Mouse (Mus musculus) midbrain, embryonic 15.5 days (tissue): Measurements from ENCODE around the gene Rit1. TPM values are rescaled to one million over a fixed set of nuclear protein-coding genes. Genes with fewer than 3 reads are reported as not detected.

Experiments used
- ATAC-seq: fragments of 200-750 bp; cut with Nextera tagmentation; replicated peaks from 2 replicates; pipeline ENCODE4 v1.8.0; 2017; ENCODE audit warnings: moderate TSS enrichment
- H3K27ac ChIP-seq: fragments of 300-500 bp; sonication (generic); 2 replicates; pipeline ENCODE4 v1.5.1; 2015; ENCODE audit warnings: mild to moderate bottlenecking, inconsistent platforms
- H3K27me3 ChIP-seq: fragments of 300-500 bp; sonication (generic); replicated peaks from 2 replicates; pipeline ENCODE4 v1.6.1; 2015; ENCODE audit warnings: inconsistent platforms
- H3K36me3 ChIP-seq: fragments of 300-500 bp; sonication (generic); replicated peaks from 2 replicates; pipeline ENCODE4 v1.6.1; 2015; ENCODE audit warnings: inconsistent platforms
- H3K4me1 ChIP-seq: fragments of 300-500 bp; sonication (generic); 2 replicates; pipeline ENCODE4 v1.6.1; 2015; ENCODE audit warnings: inconsistent platforms
- H3K4me2 ChIP-seq: fragments of 300-500 bp; sonication (generic); 2 replicates; pipeline ENCODE4 v1.6.1; 2015; ENCODE audit warnings: inconsistent platforms, mild to moderate bottlenecking, moderate library complexity
- H3K4me3 ChIP-seq: fragments of 300-500 bp; sonication (generic); 2 replicates; pipeline ENCODE4 v1.5.1; 2015; ENCODE audit warnings: mild to moderate bottlenecking, inconsistent platforms
- H3K9ac ChIP-seq: fragments of 300-500 bp; sonication (generic); 2 replicates; pipeline ENCODE4 v1.6.1; 2015; ENCODE audit warnings: mild to moderate bottlenecking, inconsistent platforms
- H3K9me3 ChIP-seq: fragments of 300-500 bp; sonication (generic); 2 replicates; pipeline ENCODE4 v1.6.1; 2016; ENCODE audit warnings: inconsistent platforms
- WGBS: fragments of 180-500 bp; shearing (Covaris S2); methylation state at CpG from one replicate; pipeline ENCODE4 v1.1.7; 2015; ENCODE audit warnings: mixed read lengths; 5-methylcytosine and 5-hydroxymethylcytosine counted together
- polyA plus RNA-seq: library from polyadenylated mRNA; unstranded; fragments of >200 nt; fragmentation: Nextera tagmentation; extraction: Ambion mirVana; gene quantifications from 2 replicates; pipeline ENCODE4 v1.2.1, GENCODE M21; 2015

The Rit1 gene
- 62.0 and 64.0 TPM in 2 replicates for polyA plus RNA-seq

- 3% methylated on average over 27 of the region's 27 CpGs for WGBS
Observed at GRCm38 (mm10) chr3:88716399-88717197, at the start of gene Rit1. TSS of gene Rit1 (plus strand) at chr3:88716838.

GRCm38 (mm10) chr3:88677399-88677798, 39.2 kb upstream of the Rit1 start:
- H3K27ac ChIP-seq: no peak overlapping the region
- H3K9me3 ChIP-seq: no peaks in the 10 kb centered on the region
- H3K27me3 ChIP-seq: no peaks in the 10 kb centered on the region
- H3K36me3 ChIP-seq: no peaks in the 10 kb centered on the region
- H3K4me2 ChIP-seq: peak overlapping the region; percentile 66
- peak; percentile 54; the same call in 1 of the 2 replicates for ATAC-seq
- peak overlapping the region; percentile 30 for H3K4me3 ChIP-seq
- H3K9ac ChIP-seq: peak overlapping the region; percentile 49; the same call in 1 of the 2 replicates
- peaks cover 4% of the 10 kb centered on the region for H3K4me1 ChIP-seq
- WGBS: 10% methylated on average over 11 of the region's 11 CpGs

More at GRCm38 (mm10) chr3:88716399-88717197, at the start of gene Rit1:
- peak within 1 kb of the TSS; percentile 96 for H3K4me2 ChIP-seq
- no peaks in the 10 kb centered on the region for H3K9me3 ChIP-seq
- peak within 1 kb of the TSS; percentile 53 for H3K4me3 ChIP-seq
- H3K27me3 ChIP-seq: no peaks in the 10 kb centered on the region
- peaks cover 22% of the 10 kb centered on the region for H3K4me1 ChIP-seq
- ATAC-seq: peak; percentile 96
- H3K27ac ChIP-seq: peak within 1 kb of the TSS; percentile 31
- peak within 1 kb of the TSS; percentile 70 for H3K9ac ChIP-seq
- H3K36me3 ChIP-seq: peaks cover 24% of the 10 kb centered on the region

- 95% methylated on average over 2 of the region's 2 CpGs for WGBS
- Histone ChIP-seq H3K4me3 (no peak overlapping the region), H3K4me2 (no peak overlapping the region), H3K27ac (no peak overlapping the region), H3K27me3 (no peaks in the 10 kb centered on the region), H3K4me1 (peaks cover 25% of the 10 kb centered on the region), H3K9me3 (no peaks in the 10 kb centered on the region), H3K36me3 (0 out of 2 replicates have a peak, but pooled peaks cover 2% of the 10 kb centered on the region), H3K9ac (no peak overlapping the region)
- no peak for ATAC-seq
Observed at GRCm38 (mm10) chr3:88683814-88684213, 32.8 kb upstream of the Rit1 start.

GRCm38 (mm10) chr3:88684236-88684979, 32.2 kb upstream of the Rit1 start:
- Histone ChIP-seq H3K4me3 (peak overlapping the region; percentile 79), H3K4me2 (peak overlapping the region; percentile 55), H3K27me3 (no peaks in the 10 kb centered on the region), H3K27ac (peak overlapping the region; percentile 82; the same call in 1 of the 2 replicates), H3K4me1 (peaks cover 25% of the 10 kb centered on the region), H3K9me3 (no peaks in the 10 kb centered on the region), H3K36me3 (peaks cover 5% of the 10 kb centered on the region; the same call in 1 of the 2 replicates), H3K9ac (no peak overlapping the region)
- 58% methylated on average over 8 of the region's 8 CpGs for WGBS
- ATAC-seq: no peak

- Histone ChIP-seq H3K4me2 (peak within 1 kb of the TSS; percentile 80), H3K4me1 (peaks cover 25% of the 10 kb centered on the region), H3K4me3 (peak within 1 kb of the TSS; percentile 79), H3K36me3 (peaks cover 11% of the 10 kb centered on the region), H3K27ac (peak within 1 kb of the TSS; percentile 95), H3K9ac (peak within 1 kb of the TSS; percentile 84), H3K27me3 (no peaks in the 10 kb centered on the region), H3K9me3 (no peaks in the 10 kb centered on the region)
- peak; percentile 99 for ATAC-seq
- WGBS: 1% methylated on average over 47 of the region's 47 CpGs
Observed at GRCm38 (mm10) chr3:88684980-88685941, 31.4 kb upstream of the Rit1 start, which contains the start of gene Khdc4. TSS of gene Khdc4 (plus strand) at chr3:88685803.

GRCm38 (mm10) chr3:88685958-88686451, 30.6 kb upstream of the Rit1 start:
- peak overlapping the region; percentile 80 for H3K4me2 ChIP-seq
- peak; percentile 80 for ATAC-seq
- no peaks in the 10 kb centered on the region for H3K27me3 ChIP-seq
- H3K4me1 ChIP-seq: peaks cover 25% of the 10 kb centered on the region
- H3K27ac ChIP-seq: peak overlapping the region; percentile 95
- H3K9ac ChIP-seq: peak overlapping the region; percentile 84
- WGBS: under 1% methylated on average over 45 of the region's 45 CpGs
- H3K9me3 ChIP-seq: no peaks in the 10 kb centered on the region
- peaks cover 18% of the 10 kb centered on the region for H3K36me3 ChIP-seq
- peak overlapping the region; percentile 79 for H3K4me3 ChIP-seq

- Histone ChIP-seq H3K36me3 (peaks cover 23% of the 10 kb centered on the region), H3K4me1 (peaks cover 25% of the 10 kb centered on the region), H3K4me2 (peak overlapping the region; percentile 80), H3K9ac (peak overlapping the region; percentile 84), H3K27ac (peak overlapping the region; percentile 95), H3K27me3 (no peaks in the 10 kb centered on the region), H3K9me3 (no peaks in the 10 kb centered on the region), H3K4me3 (peak overlapping the region; percentile 79)
- 56% methylated on average over 13 of the region's 13 CpGs for WGBS
- no peak for ATAC-seq
Observed at GRCm38 (mm10) chr3:88686734-88687611, 29.7 kb upstream of the Rit1 start.

- no peak overlapping the region for H3K27ac ChIP-seq
- H3K27me3 ChIP-seq: no peaks in the 10 kb centered on the region
- H3K9ac ChIP-seq: no peak overlapping the region
- peaks cover 39% of the 10 kb centered on the region for H3K36me3 ChIP-seq
- no peak overlapping the region for H3K4me2 ChIP-seq
- H3K4me1 ChIP-seq: peaks cover 25% of the 10 kb centered on the region
- H3K9me3 ChIP-seq: no peaks in the 10 kb centered on the region
- no peak overlapping the region for H3K4me3 ChIP-seq
- no peak for ATAC-seq
- WGBS: 93% methylated on average over 5 of the region's 5 CpGs
Observed at GRCm38 (mm10) chr3:88689079-88689478, 27.6 kb upstream of the Rit1 start.

- Histone ChIP-seq H3K9me3 (no peaks in the 10 kb centered on the region), H3K4me1 (no peaks in the 10 kb centered on the region), H3K4me2 (no peak overlapping the region), H3K27ac (no peak overlapping the region), H3K9ac (no peak overlapping the region), H3K4me3 (no peak overlapping the region), H3K36me3 (peaks cover 86% of the 10 kb centered on the region), H3K27me3 (no peaks in the 10 kb centered on the region)
- ATAC-seq: no peak
Observed at GRCm38 (mm10) chr3:88695545-88695944, 21.1 kb upstream of the Rit1 start.

- H3K27me3 ChIP-seq: no peaks in the 10 kb centered on the region
- H3K27ac ChIP-seq: no peak overlapping the region
- no peak overlapping the region for H3K4me2 ChIP-seq
- no peak overlapping the region for H3K9ac ChIP-seq
- no peaks in the 10 kb centered on the region for H3K4me1 ChIP-seq
- peaks cover 89% of the 10 kb centered on the region for H3K36me3 ChIP-seq
- no peak for ATAC-seq
- H3K4me3 ChIP-seq: no peak overlapping the region
- H3K9me3 ChIP-seq: no peaks in the 10 kb centered on the region
- 97% methylated on average over 1 of the region's 1 CpGs for WGBS
Observed at GRCm38 (mm10) chr3:88698051-88698450, 18.6 kb upstream of the Rit1 start.

- no peak overlapping the region for H3K27ac ChIP-seq
- H3K9me3 ChIP-seq: no peaks in the 10 kb centered on the region
- H3K36me3 ChIP-seq: peaks cover 89% of the 10 kb centered on the region
- no peaks in the 10 kb centered on the region for H3K4me1 ChIP-seq
- no peaks in the 10 kb centered on the region for H3K27me3 ChIP-seq
- no peak overlapping the region for H3K4me3 ChIP-seq
- no peak for ATAC-seq
- H3K9ac ChIP-seq: no peak overlapping the region
- 96% methylated on average over 6 of the region's 6 CpGs for WGBS
- no peak overlapping the region for H3K4me2 ChIP-seq
Observed at GRCm38 (mm10) chr3:88698834-88699233, 17.8 kb upstream of the Rit1 start.
